Mouse (Mus musculus) adrenal gland, postnatal 14 days (tissue): ENCODE data around the gene Tob1. TPM values are rescaled to one million over a fixed set of nuclear protein-coding genes. Genes with fewer than 3 reads are reported as not detected.
A peak's percentile ranks its signal among the peaks of the same experiment; 100 is the strongest.

Experiments used
- DNase-seq: peaks from one replicate; pipeline ENCODE4 v3.0.0; 2021; ENCODE audit warnings: mixed read lengths
- total RNA-seq: library from RNA; stranded (reverse); gene quantifications from 2 replicates; pipeline ENCODE4 v1.2.3, GENCODE M21; 2021

Gene Tob1
- total RNA-seq, 1 experiment from 2014 or later = 199 TPM

GRCm38 (mm10) chr11:94198405-94199146 is 12.7 kb upstream of the Tob1 start:
- DNase-seq = peak; percentile 38

- no peak for DNase-seq
Measured at GRCm38 (mm10) chr11:94199771-94200170, 11.5 kb upstream of the Tob1 start.

GRCm38 (mm10) chr11:94200422-94200821 is 10.8 kb upstream of the Tob1 start:
- no peak for DNase-seq

GRCm38 (mm10) chr11:94202106-94202505 is 9.1 kb upstream of the Tob1 start:
- no peak for DNase-seq

- no peak for DNase-seq
Measured at GRCm38 (mm10) chr11:94203066-94203465, 8.2 kb upstream of the Tob1 start.

GRCm38 (mm10) chr11:94206398-94207114 is 4.7 kb upstream of the Tob1 start:
- no peak for DNase-seq

GRCm38 (mm10) chr11:94208811-94209675 is 2.2 kb upstream of the Tob1 start:
- DNase-seq = no peak

- DNase-seq = no peak
Measured at GRCm38 (mm10) chr11:94209695-94210131, 1.5 kb upstream of the Tob1 start.

- peak; percentile 95 for DNase-seq
Measured at GRCm38 (mm10) chr11:94210191-94211086, 815 bp upstream of the Tob1 start.

GRCm38 (mm10) chr11:94211651-94212488 is 616 bp downstream of the Tob1 start:
- peak; percentile 90 for DNase-seq

GRCm38 (mm10) chr11:94212489-94212836 is 1.2 kb downstream of the Tob1 start:
- DNase-seq = peak; percentile 59

GRCm38 (mm10) chr11:94212997-94213396 is 1.7 kb downstream of the Tob1 start:
- no peak for DNase-seq

- peak; percentile 45 for DNase-seq
Measured at GRCm38 (mm10) chr11:94213735-94214594, 2.7 kb downstream of the Tob1 start.

- no peak for DNase-seq
Measured at GRCm38 (mm10) chr11:94215581-94215980, 4.3 kb downstream of the Tob1 start.

GRCm38 (mm10) chr11:94216247-94216646 is 5.0 kb downstream of the Tob1 start:
- no peak for DNase-seq

GRCm38 (mm10) chr11:94221257-94221656 is 10.0 kb downstream of the Tob1 start:
- no peak for DNase-seq

GRCm38 (mm10) chr11:94223531-94223930 is 12.3 kb downstream of the Tob1 start:
- DNase-seq = no peak

- peak; percentile 70 for DNase-seq
Measured at GRCm38 (mm10) chr11:94225985-94226384, 14.7 kb downstream of the Tob1 start.

- DNase-seq = no peak
Measured at GRCm38 (mm10) chr11:94228416-94228815, 17.2 kb downstream of the Tob1 start.
